Mouse (Mus musculus): ENCODE measurements around the gene Ctf1. TPM values are rescaled to one million over a fixed set of nuclear protein-coding genes. Genes with fewer than 3 reads are reported as not detected.

Gene Ctf1
- total RNA-seq, 2 experiments from 2014 or later = 1.2 to 3.2 TPM

DNA sequence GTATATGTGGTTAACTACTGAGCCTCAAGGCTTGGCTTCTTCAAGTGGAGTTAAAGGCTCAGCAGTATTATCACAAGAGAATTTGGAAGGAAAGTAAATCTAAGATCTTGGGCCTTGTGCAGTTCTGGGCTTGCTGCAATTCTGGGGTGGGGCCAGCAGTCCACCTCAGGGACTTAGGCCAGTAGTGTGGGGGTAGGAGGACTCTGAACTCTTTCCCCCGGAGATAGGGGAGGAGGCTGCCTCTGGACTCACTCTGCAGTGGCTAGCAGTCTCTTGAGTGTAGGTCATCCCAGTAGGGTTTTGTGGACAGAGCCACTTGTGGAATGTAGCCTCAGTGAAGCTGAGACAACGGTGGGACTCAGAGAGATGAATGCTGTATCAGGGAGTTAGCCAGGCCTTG is 53.2 kb downstream of the Ctf1 start:
- no peak for ATAC-seq (replicated peaks; ENCODE audit: poor library complexity, severe bottlenecking)

DNA sequence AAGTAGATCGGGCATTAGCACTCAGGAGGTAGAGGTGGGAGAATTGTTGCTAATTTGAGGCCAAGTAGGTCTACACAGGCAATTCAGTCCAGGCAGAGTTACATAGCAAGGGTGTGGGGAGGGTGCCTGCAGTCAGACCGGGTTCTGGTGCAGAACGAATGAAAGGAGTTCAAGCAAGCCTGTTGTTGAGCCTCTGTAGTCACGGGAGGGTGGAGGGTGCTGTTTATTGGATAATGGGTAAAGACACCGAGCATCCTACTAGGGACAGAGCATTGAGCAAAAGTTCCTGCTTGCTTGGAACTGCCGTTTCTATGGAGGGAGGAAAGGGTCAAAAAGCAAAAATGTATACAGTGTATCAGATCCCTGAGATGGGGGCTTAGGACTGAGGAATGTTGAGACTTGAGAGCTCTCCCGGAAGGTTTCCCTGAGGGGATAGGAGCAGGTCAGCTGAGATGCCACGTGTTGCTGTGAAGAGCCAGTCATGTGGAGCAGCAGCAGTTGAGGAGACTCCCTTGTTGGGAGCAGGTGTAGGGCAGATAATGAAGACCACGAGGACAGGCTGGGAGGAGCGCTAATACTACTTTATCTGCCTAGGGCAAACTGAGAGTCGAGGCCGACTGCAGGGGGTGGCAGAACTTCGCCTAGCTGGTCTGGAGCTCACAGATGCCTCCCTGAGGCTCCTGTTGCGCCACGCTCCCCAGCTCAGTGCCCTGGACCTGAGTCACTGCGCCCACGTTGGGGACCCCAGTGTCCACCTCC is 54.5 kb downstream of the Ctf1 start:
- no peak for ATAC-seq (replicated peaks; ENCODE audit: poor library complexity, severe bottlenecking)

Other genes starting within 250 kb of the Ctf1 start
- gene Fbrs, start 233.5 kb upstream of the Ctf1 start, total RNA-seq (2014; fragmentation: Nextera tagmentation) = 87.1 and 132 TPM in 2 replicates
- 21.9 and 28.5 TPM in 2 replicates for gene Fbrs, start 233.5 kb upstream of the Ctf1 start, total RNA-seq (2017)
- 139 and 145 TPM in 2 replicates for gene Srcap, start 200.8 kb upstream of the Ctf1 start, total RNA-seq (2014; fragmentation: Nextera tagmentation)
- gene Srcap, start 200.8 kb upstream of the Ctf1 start, total RNA-seq (2017) = 20.9 and 22.9 TPM in 2 replicates
- 25.2 and 31.5 TPM in 2 replicates for gene Gm42715, start 193.2 kb upstream of the Ctf1 start, total RNA-seq (2014; fragmentation: Nextera tagmentation)
- gene Gm42715, start 193.2 kb upstream of the Ctf1 start, total RNA-seq (2017) = 5.7 and 6.4 TPM in 2 replicates
- gene Tmem265, start 151.3 kb upstream of the Ctf1 start, total RNA-seq (2014; fragmentation: Nextera tagmentation) = 8.1 TPM in 1 of 2 replicates, not detected in the other
- 0.99 and 2.9 TPM in 2 replicates for gene Tmem265, start 151.3 kb upstream of the Ctf1 start, total RNA-seq (2017)
- gene Phkg2, start 139.4 kb upstream of the Ctf1 start, total RNA-seq (2014; fragmentation: Nextera tagmentation) = 57.0 and 72.0 TPM in 2 replicates
- 27.4 and 31.7 TPM in 2 replicates for gene Phkg2, start 139.4 kb upstream of the Ctf1 start, total RNA-seq (2017)
- 0.37 and 0.77 TPM in 2 replicates for gene Ccdc189, start 124.1 kb upstream of the Ctf1 start, total RNA-seq (2014; fragmentation: Nextera tagmentation)
- 1.6 and 3.9 TPM in 2 replicates for gene Ccdc189, start 124.1 kb upstream of the Ctf1 start, total RNA-seq (2017)
- 25.0 and 48.1 TPM in 2 replicates for gene Rnf40, start 124.0 kb upstream of the Ctf1 start, total RNA-seq (2014; fragmentation: Nextera tagmentation)
- gene Rnf40, start 124.0 kb upstream of the Ctf1 start, total RNA-seq (2017) = 35.3 and 42.8 TPM in 2 replicates
- 12.9 and 18.9 TPM in 2 replicates for gene Zfp629, start 96.9 kb upstream of the Ctf1 start, total RNA-seq (2014; fragmentation: Nextera tagmentation)
- 8.2 and 12.6 TPM in 2 replicates for gene Zfp629, start 96.9 kb upstream of the Ctf1 start, total RNA-seq (2017)
- gene Bcl7c, start 3.8 kb upstream of the Ctf1 start, total RNA-seq (2014; fragmentation: Nextera tagmentation) = 50.9 and 81.5 TPM in 2 replicates
- gene Bcl7c, start 3.8 kb upstream of the Ctf1 start, total RNA-seq (2017) = 39.3 and 57.5 TPM in 2 replicates
- not detected in 2 replicates for gene Ctf2, start 19.4 kb downstream of the Ctf1 start, total RNA-seq (2014; fragmentation: Nextera tagmentation)
- 0.31 TPM in 1 of 2 replicates, not detected in the other for gene Ctf2, start 19.4 kb downstream of the Ctf1 start, total RNA-seq (2017)
- gene Fbxl19, start 31.8 kb downstream of the Ctf1 start, total RNA-seq (2014; fragmentation: Nextera tagmentation) = 11.1 and 11.7 TPM in 2 replicates
- gene Fbxl19, start 31.8 kb downstream of the Ctf1 start, total RNA-seq (2017) = 13.8 and 17.7 TPM in 2 replicates
- gene Orai3, start 57.1 kb downstream of the Ctf1 start, total RNA-seq (2014; fragmentation: Nextera tagmentation) = 36.8 and 41.2 TPM in 2 replicates
- gene Orai3, start 57.1 kb downstream of the Ctf1 start, total RNA-seq (2017) = 22.7 and 22.8 TPM in 2 replicates
- 59.6 and 105 TPM in 2 replicates for gene Setd1a, start 63.9 kb downstream of the Ctf1 start, total RNA-seq (2014; fragmentation: Nextera tagmentation)
- 11.9 and 12.4 TPM in 2 replicates for gene Setd1a, start 63.9 kb downstream of the Ctf1 start, total RNA-seq (2017)
- not detected in 2 replicates for gene Gm49388, start 72.9 kb downstream of the Ctf1 start, total RNA-seq (2014; fragmentation: Nextera tagmentation)
- gene Gm49388, start 72.9 kb downstream of the Ctf1 start, total RNA-seq (2017) = 1.2 TPM in 1 of 2 replicates, not detected in the other
- 27.6 and 29.6 TPM in 2 replicates for gene Hsd3b7, start 87.9 kb downstream of the Ctf1 start, total RNA-seq (2014; fragmentation: Nextera tagmentation)
- gene Hsd3b7, start 87.9 kb downstream of the Ctf1 start, total RNA-seq (2017) = 19.1 and 31.6 TPM in 2 replicates
- gene Stx4a, start 111.6 kb downstream of the Ctf1 start, total RNA-seq (2014; fragmentation: Nextera tagmentation) = 88.9 and 105 TPM in 2 replicates
- gene Stx4a, start 111.6 kb downstream of the Ctf1 start, total RNA-seq (2017) = 37.7 and 38.8 TPM in 2 replicates
- gene Stx1b, start 111.8 kb downstream of the Ctf1 start, total RNA-seq (2014; fragmentation: Nextera tagmentation) = 0.62 and 0.88 TPM in 2 replicates
- not detected in 2 replicates for gene Stx1b, start 111.8 kb downstream of the Ctf1 start, total RNA-seq (2017)
- gene Zfp646, start 163.5 kb downstream of the Ctf1 start, total RNA-seq (2014; fragmentation: Nextera tagmentation) = 29.2 and 38.4 TPM in 2 replicates
- 35.5 and 40.8 TPM in 2 replicates for gene Zfp646, start 163.5 kb downstream of the Ctf1 start, total RNA-seq (2017)
- 7.2 and 15.7 TPM in 2 replicates for gene Zfp668, start 164.1 kb downstream of the Ctf1 start, total RNA-seq (2014; fragmentation: Nextera tagmentation)
- gene Zfp668, start 164.1 kb downstream of the Ctf1 start, total RNA-seq (2017) = 3.9 and 4.9 TPM in 2 replicates
- 0.19 TPM in 1 of 2 replicates, not detected in the other for gene Prss53, start 178.2 kb downstream of the Ctf1 start, total RNA-seq (2014; fragmentation: Nextera tagmentation)
- 0.13 TPM in 1 of 2 replicates, not detected in the other for gene Prss53, start 178.2 kb downstream of the Ctf1 start, total RNA-seq (2017)
- gene Gm21974, start 182.7 kb downstream of the Ctf1 start, total RNA-seq (2014; fragmentation: Nextera tagmentation) = not detected in 2 replicates
- gene Gm21974, start 182.7 kb downstream of the Ctf1 start, total RNA-seq (2017) = not detected in 2 replicates
- gene Vkorc1, start 182.9 kb downstream of the Ctf1 start, total RNA-seq (2014; fragmentation: Nextera tagmentation) = 93.1 and 126 TPM in 2 replicates
- gene Vkorc1, start 182.9 kb downstream of the Ctf1 start, total RNA-seq (2017) = 24.9 and 69.4 TPM in 2 replicates
- 63.3 and 78.0 TPM in 2 replicates for gene Bckdk, start 191.3 kb downstream of the Ctf1 start, total RNA-seq (2014; fragmentation: Nextera tagmentation)
- gene Bckdk, start 191.3 kb downstream of the Ctf1 start, total RNA-seq (2017) = 38.6 and 50.5 TPM in 2 replicates
- 20.4 and 25.0 TPM in 2 replicates for gene Kat8, start 199.8 kb downstream of the Ctf1 start, total RNA-seq (2014; fragmentation: Nextera tagmentation)
- 18.1 and 21.0 TPM in 2 replicates for gene Kat8, start 199.8 kb downstream of the Ctf1 start, total RNA-seq (2017)
- not detected in 2 replicates for gene Prss8, start 217.4 kb downstream of the Ctf1 start, total RNA-seq (2014; fragmentation: Nextera tagmentation)
- 0.52 TPM in 1 of 2 replicates, not detected in the other for gene Prss8, start 217.4 kb downstream of the Ctf1 start, total RNA-seq (2017)
- gene Prss36, start 234.0 kb downstream of the Ctf1 start, total RNA-seq (2014; fragmentation: Nextera tagmentation) = 0.92 and 7.3 TPM in 2 replicates
- 0.90 and 3.3 TPM in 2 replicates for gene Prss36, start 234.0 kb downstream of the Ctf1 start, total RNA-seq (2017)

All from granulocyte monocyte progenitor cell, adult 5-6 weeks (primary cell).